Mouse (Mus musculus) hindlimb bud, embryonic 11.5 days (tissue): ENCODE measurements around the gene Scn3b.
A peak's percentile ranks its signal among the peaks of the same experiment; 100 is the strongest.

Experiments used
- DNase-seq: peaks from one replicate; pipeline ENCODE4 v3.0.0-alpha.2; 2012; ENCODE audit warnings: low read depth, low spot score; ENCODE audit errors: extremely low spot score

Gene Scn3b

DNA sequence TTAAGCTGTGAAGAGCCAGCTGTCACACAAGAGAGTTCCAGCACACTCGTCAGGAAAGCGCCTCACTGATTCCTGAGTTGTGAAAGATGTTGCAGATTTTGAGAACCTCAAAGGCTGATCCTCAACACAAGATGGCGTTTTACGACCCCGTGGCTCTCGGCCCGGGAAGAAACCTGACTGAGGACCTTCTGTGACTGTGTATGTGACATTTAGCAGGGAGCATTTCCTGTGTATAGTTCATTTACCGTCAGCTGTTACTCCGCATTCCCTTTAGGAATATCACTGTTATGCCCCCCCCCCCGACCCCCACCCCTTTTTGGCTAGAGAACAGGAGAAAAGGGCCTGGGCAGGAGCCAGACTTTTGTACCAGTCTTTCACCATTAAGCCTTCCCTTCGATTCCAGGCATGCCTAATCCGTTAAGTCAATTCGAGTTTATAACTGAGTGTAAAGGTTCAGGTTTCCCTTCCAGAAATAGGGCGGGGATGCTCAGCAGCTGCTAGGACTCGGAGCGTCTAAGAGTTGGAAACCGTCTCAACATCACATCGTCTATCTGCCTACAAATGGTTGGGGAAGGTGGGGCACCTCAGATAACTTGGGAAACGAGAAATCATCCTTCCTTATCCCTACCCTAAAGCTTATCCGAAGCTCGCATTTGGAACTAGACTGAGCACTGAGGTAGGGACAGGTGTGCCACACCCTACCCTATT is 823 bp upstream of the Scn3b start:
- DNase-seq: no peak

DNA sequence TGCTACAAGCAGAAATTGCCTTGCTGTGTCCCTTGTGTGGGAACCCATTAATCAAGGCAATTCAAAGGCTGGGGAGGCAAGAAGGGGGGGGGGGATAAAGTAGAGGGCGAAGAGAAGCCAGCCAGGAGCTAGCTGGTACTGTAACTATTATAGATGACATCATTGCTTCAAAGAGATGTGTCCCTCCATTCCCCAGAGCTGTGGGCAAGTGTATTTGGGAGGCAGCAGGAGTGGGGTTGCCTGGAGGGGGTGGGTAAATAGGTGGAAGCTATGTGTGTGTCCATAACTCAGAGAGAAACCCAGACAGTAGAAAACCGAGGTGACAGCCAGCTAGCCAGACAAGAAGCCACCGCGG is 292 bp upstream of the Scn3b start:
- no peak for DNase-seq

DNA sequence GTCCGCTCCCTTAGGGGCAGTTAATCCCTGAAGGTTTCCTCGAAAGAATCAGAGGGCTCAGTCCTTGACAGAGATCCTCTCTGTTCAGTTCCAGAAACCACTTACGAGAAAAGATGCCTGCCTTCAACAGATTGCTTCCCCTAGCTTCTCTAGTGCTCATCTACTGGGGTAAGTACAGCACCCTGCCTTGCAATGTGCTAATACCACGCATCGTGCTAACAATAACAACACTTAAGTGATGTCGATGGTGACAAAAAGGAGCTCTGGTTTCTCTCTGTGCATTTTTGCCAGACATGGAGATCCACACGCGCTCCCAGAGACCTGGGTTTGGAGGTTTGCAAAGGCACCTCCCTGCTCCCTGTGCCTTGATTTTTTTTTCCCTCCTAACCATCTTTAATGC is 863 bp downstream of the Scn3b start:
- DNase-seq: peak; percentile 6

DNA sequence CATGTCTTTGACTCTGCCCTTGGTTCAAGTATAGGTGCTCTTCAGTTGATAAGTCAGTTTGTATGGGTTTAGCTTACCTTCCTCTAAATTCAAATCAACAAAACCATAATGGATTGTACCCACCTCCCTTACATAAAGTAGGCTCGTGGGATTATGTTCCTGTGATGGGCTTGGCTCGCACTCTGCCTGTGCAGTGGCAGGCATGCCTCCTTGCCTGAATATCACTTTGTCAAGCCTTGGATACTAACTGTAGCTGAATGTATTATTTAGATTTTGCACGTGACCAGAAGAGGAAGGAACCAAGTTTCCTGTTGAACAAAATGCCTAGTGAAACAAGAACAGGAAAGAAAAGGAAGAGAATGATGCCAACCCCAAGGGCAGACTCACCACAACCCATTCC is 2.1 kb downstream of the Scn3b start:
- DNase-seq: no peak

DNA sequence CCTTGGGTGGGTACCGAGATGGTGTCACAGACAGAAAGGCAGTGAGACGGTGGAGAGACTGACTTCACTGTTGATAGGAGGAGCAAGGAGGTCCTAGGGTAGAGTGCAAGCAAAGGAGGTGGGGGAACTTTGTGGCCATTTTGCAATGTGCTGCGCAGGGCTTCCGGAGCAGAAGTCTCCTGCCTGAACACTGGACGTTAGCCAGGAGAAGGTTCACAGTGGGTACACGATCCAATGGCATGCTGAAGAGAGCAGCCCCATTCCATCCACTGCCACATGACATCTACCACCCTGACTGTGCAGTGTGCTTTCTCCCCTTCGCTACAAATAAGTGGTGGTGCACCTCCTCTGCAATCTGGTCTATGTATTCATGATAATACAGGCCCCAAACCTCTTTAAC is 3.8 kb downstream of the Scn3b start:
- no peak for DNase-seq

- no peak for DNase-seq
Observed at GRCm38 (mm10) chr9:40275904-40276303, 6.9 kb downstream of the Scn3b start.

- DNase-seq: no peak
Observed at GRCm38 (mm10) chr9:40277671-40278070, 8.7 kb downstream of the Scn3b start.

- no peak for DNase-seq
Observed at GRCm38 (mm10) chr9:40279438-40279837, 10.4 kb downstream of the Scn3b start.

DNA sequence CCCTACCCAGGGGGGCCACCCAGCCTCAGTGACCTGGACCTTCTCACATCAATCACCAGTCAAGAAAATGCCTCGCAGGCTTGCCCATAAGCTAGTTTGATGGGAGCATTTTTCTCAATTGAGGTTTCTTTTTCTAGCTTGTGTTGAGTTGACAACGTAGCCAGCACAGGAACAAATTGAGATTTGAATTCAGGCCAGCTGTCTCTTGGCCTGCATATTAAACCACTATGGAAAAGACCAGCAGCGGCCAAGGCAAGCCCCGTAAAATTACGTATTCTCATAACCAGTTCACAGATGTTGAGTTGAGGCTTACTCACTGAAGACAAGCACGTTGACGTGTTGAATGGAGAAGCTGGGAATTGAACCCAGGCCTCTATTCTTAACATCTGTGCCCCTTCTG is 14.0 kb downstream of the Scn3b start:
- no peak for DNase-seq

DNA sequence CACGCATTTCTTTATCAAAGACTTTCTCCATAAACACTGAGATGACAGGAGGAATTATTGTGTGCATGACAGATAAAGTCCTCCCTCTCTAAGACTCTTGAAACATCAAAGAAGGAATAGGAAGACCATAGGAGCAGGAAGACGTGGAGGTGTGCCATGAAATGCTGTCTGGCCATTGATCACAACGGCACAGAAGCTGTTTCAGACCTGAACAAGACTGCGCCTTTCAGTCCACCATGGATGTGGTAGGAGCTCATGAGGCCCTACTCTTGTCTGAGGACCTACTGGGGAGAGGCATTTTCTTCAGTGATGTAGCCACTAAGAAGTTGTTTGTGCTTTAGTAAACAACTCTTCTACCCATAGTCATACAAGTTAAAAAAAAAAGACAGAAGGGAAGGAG is 23.5 kb downstream of the Scn3b start:
- DNase-seq: no peak

DNA sequence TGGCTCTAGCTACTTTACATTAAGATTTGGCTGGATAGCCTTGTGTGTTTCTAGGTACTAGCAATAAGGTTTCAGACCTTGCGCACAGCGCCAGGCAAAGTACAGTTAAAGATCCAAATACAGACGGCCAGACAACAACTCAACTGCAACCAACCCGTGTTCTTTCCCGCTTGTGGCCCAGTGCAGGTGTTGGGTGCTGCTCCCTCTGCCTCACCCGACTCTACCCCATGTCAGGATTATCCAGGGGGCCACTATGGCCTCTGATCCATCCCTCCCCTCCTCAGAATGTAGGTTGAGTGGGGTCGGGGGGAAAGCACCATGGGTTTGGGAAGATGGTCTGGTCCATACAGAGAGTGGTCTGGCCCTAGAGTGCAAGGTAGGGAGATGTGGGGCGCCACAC is 24.3 kb downstream of the Scn3b start:
- DNase-seq: no peak

- no peak for DNase-seq
Observed at GRCm38 (mm10) chr9:40293740-40294139, 24.7 kb downstream of the Scn3b start.

DNA sequence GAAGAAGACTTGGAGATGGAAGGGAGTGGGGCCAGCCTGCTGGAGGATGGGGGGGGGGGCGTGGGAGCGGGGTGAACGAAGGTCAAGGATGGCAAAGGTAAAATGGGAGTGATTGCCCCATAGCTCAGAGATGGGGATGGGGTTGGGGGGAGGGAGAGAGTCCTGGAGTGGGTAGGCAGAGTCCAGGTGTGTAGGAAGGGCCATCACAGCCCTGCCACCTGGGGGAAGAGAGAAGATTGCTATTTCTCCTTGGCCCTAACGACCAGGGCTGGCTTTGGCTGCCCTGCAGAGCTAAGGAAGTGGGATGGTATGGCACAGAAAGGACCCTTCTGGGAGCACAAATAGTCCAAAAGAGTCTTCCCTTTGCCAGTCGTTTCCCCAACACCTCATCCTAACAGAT is 25.2 kb downstream of the Scn3b start:
- no peak for DNase-seq

DNA sequence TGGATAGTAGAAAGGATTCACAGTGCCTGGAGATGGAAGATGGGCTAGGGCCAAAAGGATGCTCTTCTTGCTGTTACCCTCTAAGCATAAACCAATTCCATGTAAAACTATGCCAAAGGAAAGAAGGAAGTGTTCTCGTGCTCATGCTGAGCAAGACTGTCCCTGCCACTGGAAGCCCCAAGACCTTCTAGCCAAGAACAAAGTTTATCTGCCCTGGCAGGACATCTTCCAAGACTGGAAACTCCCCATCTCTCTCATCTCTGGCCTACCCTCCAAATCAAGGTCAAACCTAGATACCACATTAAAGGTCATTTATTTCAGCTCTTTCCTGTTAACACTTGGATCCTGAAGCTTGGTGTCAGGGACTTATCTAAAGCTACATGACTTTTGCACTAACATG is 25.8 kb downstream of the Scn3b start:
- DNase-seq: no peak

- no peak for DNase-seq
Observed at GRCm38 (mm10) chr9:40296251-40296650, 27.2 kb downstream of the Scn3b start.

- DNase-seq: no peak
Observed at GRCm38 (mm10) chr9:40297969-40298368, 29.0 kb downstream of the Scn3b start.

- no peak for DNase-seq
Observed at GRCm38 (mm10) chr9:40299323-40299722, 30.3 kb downstream of the Scn3b start.

GRCm38 (mm10) chr9:40300018-40300989 is 31.3 kb downstream of the Scn3b start:
- DNase-seq: no peak

- no peak for DNase-seq
Observed at GRCm38 (mm10) chr9:40301475-40301874, 32.5 kb downstream of the Scn3b start.

DNA sequence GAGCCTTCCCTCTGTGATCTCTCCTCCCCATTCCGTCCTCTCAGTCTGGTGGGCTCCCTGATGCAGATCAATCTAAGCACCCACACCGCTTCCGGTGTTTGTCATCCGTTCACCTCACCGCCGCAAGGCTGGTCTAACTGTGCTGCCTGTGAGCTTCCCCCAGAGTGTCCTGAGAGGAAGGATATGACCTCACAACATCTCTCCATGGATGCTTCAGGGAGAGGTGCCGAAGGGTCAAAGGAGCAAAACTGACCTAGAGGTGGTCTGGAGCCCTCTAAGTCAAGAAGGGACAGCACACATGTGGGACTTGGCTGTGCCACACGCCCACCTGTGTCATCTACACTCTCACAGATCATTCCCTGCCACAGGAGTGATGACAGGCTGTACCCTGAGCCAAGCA is 33.4 kb downstream of the Scn3b start:
- no peak for DNase-seq

DNA sequence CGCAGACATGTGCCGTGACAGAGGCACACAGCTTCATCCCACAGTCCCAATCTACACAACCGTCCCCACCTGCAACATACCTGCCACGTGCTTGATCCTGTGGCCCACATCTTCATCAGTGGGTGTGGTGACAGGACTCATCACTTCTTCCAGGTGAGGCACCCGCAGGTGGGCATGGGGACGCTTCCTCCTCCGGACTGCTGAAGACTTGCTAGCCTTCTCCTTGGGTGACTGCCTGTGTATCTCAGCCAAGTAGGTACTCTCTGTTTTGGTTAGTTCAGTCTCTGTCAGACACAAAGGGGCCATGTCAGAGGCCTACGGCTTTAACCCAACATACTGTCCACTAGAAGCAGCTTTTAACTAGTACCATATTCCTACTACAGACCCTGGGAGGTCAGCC is 35.2 kb downstream of the Scn3b start:
- DNase-seq: no peak

DNA sequence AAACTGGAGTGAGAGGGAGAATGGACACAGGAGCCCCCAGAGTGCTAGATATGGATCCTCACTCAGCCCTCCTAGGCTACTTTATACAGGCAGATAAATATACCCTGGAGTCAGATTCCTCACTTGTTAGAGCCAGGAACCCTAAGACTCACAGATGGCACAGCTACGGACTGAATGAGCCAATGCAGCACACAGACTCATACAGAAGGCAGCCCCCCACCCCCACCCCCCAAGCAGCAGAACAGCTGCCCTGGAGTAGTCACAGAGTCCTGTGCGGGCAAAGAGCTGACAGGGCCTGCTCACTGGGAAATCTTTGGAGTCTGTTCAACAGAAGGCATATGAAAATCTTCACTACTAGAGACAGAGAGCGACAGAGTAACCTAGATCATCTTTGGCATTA is 38.3 kb downstream of the Scn3b start:
- DNase-seq: no peak
